Mouse (Mus musculus): ENCODE data around the gene Tmem132a. TPM values are rescaled to one million over a fixed set of nuclear protein-coding genes. Genes with fewer than 3 reads are reported as not detected.

Tmem132a gene
- total and polyA plus RNA-seq, 3 experiments: not detected

- DNase-seq (ENCODE audit: low read depth, low spot score): no peak
- Histone ChIP-seq H3K9ac (ENCODE audit: control insufficient read depth, low read depth, low read length, poor library complexity, severe bottlenecking) (no peak overlapping the region), H3K4me1 (ENCODE audit: control insufficient read depth in 1 of 2, insufficient read depth in 2 of 2, low read length in 2 of 2) (peaks cover 0 to 9% of the 10 kb centered on the region in 2 experiments; a peak in 2 of 4 replicates), H3K4me3 (ENCODE audit: control insufficient read depth in 1 of 2, insufficient read depth in 1 of 2, low read depth in 2 of 2, low read length in 2 of 2) (no peak overlapping the region), H3K27ac (ENCODE audit: control insufficient read depth, low read depth, low read length) (no peak overlapping the region), H3K27me3 (ENCODE audit: control insufficient read depth in 1 of 2, insufficient read depth in 2 of 2, low read length in 2 of 2) (peaks cover 0 to 6% of the 10 kb centered on the region in 2 experiments; a peak in 2 of 4 replicates), H3K9me3 (replicated peaks; ENCODE audit: insufficient read depth, low read length) (no peaks in the 10 kb centered on the region), H3K79me2 (ENCODE audit: control insufficient read depth, insufficient read depth, low read length, poor library complexity) (no peaks in the 10 kb centered on the region), H3K36me3 (ENCODE audit: control insufficient read depth in 1 of 2, insufficient read depth in 2 of 2, low read length in 2 of 2) (peaks cover 0 to 4% of the 10 kb centered on the region in 2 experiments; a peak in 1 of 4 replicates)
- TF ChIP-seq MAX (IDR thresholded peaks at IDR 0.05; ENCODE audit: low read length): no peak
Observed at GRCm38 (mm10) chr19:10832030-10832429, 37.7 kb downstream of the Tmem132a start.

GRCm38 (mm10) chr19:10831424-10831823 is 38.3 kb downstream of the Tmem132a start:
- H3K27ac ChIP-seq (ENCODE audit: control insufficient read depth, low read depth, low read length): no peak overlapping the region
- TF ChIP-seq SMC3 (IDR thresholded peaks at IDR 0.05; ENCODE audit: low read depth, low read length): peak; percentile 68
- no peak for TF ChIP-seq ETS1 (IDR thresholded peaks at IDR 0.05; ENCODE audit: low read depth, low read length)
- TF ChIP-seq CTCF (IDR thresholded peaks at IDR 0.05 in 2 of 3, conservative IDR thresholded peaks at IDR 0.05 in 1 of 3; ENCODE audit: control insufficient read depth in 1 of 3, insufficient read depth in 1 of 3, low read depth in 2 of 3, low read length in 3 of 3, poor library complexity in 1 of 3, severe bottlenecking in 1 of 3): peak; percentile 50 to 87 (median 78)
- no peak for TF ChIP-seq MEF2A (IDR thresholded peaks at IDR 0.05; ENCODE audit: extremely low read depth, insufficient replicate concordance, low read depth, low read length, poor library complexity, severe bottlenecking)
- TF ChIP-seq UBTF (IDR thresholded peaks at IDR 0.05; ENCODE audit: borderline replicate concordance, insufficient read depth, low read depth, low read length): no peak
- TF ChIP-seq GATA1 (IDR thresholded peaks at IDR 0.05; ENCODE audit: low read depth, low read length): 0 out of 2 replicates have a peak, but pooled peaks have one; percentile 7
- TF ChIP-seq RAD21 (IDR thresholded peaks at IDR 0.05; ENCODE audit: low read depth, low read length): peak; percentile 68
- H3K9me3 ChIP-seq (replicated peaks; ENCODE audit: insufficient read depth, low read length): no peaks in the 10 kb centered on the region
- peaks cover 0 to 7% of the 10 kb centered on the region in 2 experiments; a peak in 2 of 4 replicates for H3K27me3 ChIP-seq (ENCODE audit: control insufficient read depth in 1 of 2, insufficient read depth in 2 of 2, low read length in 2 of 2)
- no peak overlapping the region for H3K4me3 ChIP-seq (ENCODE audit: control insufficient read depth in 1 of 2, insufficient read depth in 1 of 2, low read depth in 2 of 2, low read length in 2 of 2)
- DNase-seq (ENCODE audit: low read depth, low spot score): peak; percentile 69
- H3K79me2 ChIP-seq (ENCODE audit: control insufficient read depth, insufficient read depth, low read length, poor library complexity): no peaks in the 10 kb centered on the region
- peaks cover 0 to 9% of the 10 kb centered on the region in 2 experiments; a peak in 2 of 4 replicates for H3K4me1 ChIP-seq (ENCODE audit: control insufficient read depth in 1 of 2, insufficient read depth in 2 of 2, low read length in 2 of 2)
- H3K36me3 ChIP-seq (ENCODE audit: control insufficient read depth in 1 of 2, insufficient read depth in 2 of 2, low read length in 2 of 2): peaks cover 0 to 4% of the 10 kb centered on the region in 2 experiments; a peak in 1 of 4 replicates
- no peak overlapping the region for H3K9ac ChIP-seq (ENCODE audit: control insufficient read depth, low read depth, low read length, poor library complexity, severe bottlenecking)

- Histone ChIP-seq H3K9ac (ENCODE audit: control insufficient read depth, low read depth, low read length, poor library complexity, severe bottlenecking) (no peak within 1 kb of the TSS), H3K9me3 (replicated peaks; ENCODE audit: insufficient read depth, low read length) (no peaks in the 10 kb centered on the region), H3K36me3 (ENCODE audit: control insufficient read depth in 1 of 2, insufficient read depth in 2 of 2, low read length in 2 of 2) (peaks cover 0 to 4% of the 10 kb centered on the region in 2 experiments; a peak in 1 of 4 replicates), H3K4me3 (ENCODE audit: control insufficient read depth in 1 of 2, insufficient read depth in 1 of 2, low read depth in 2 of 2, low read length in 2 of 2) (no peak within 1 kb of the TSS), H3K79me2 (ENCODE audit: control insufficient read depth, insufficient read depth, low read length, poor library complexity) (no peaks in the 10 kb centered on the region), H3K27ac (ENCODE audit: control insufficient read depth, low read depth, low read length) (no peak within 1 kb of the TSS), H3K4me1 (ENCODE audit: control insufficient read depth in 1 of 2, insufficient read depth in 2 of 2, low read length in 2 of 2) (peaks cover 0 to 9% of the 10 kb centered on the region in 2 experiments; a peak in 2 of 4 replicates), H3K27me3 (ENCODE audit: control insufficient read depth in 1 of 2, insufficient read depth in 2 of 2, low read length in 2 of 2) (peaks cover 2 to 9% of the 10 kb centered on the region in 2 experiments; a peak in 3 of 4 replicates)
- DNase-seq (ENCODE audit: low read depth, low spot score): no peak
- TF ChIP-seq MAZ (IDR thresholded peaks at IDR 0.05; ENCODE audit: low read depth, low read length): no peak
- no peak for TF ChIP-seq MXI1 (IDR thresholded peaks at IDR 0.05; ENCODE audit: low read depth, low read length)
- no peak for TF ChIP-seq GATA1 (IDR thresholded peaks at IDR 0.05; ENCODE audit: low read depth, low read length)
- no peak for TF ChIP-seq USF1 (IDR thresholded peaks at IDR 0.05; ENCODE audit: low read depth, low read length)
- TF ChIP-seq KAT2A (conservative IDR thresholded peaks at IDR 0.05; ENCODE audit: low read depth, low read length): no peak
- TF ChIP-seq ZKSCAN1 (IDR thresholded peaks at IDR 0.05; ENCODE audit: low read depth, low read length): no peak
- TF ChIP-seq TBP (IDR thresholded peaks at IDR 0.05; ENCODE audit: low read depth, low read length): no peak
- TF ChIP-seq BHLHE40 (IDR thresholded peaks at IDR 0.05; ENCODE audit: borderline replicate concordance, low read depth, low read length): no peak
- no peak for TF ChIP-seq UBTF (IDR thresholded peaks at IDR 0.05; ENCODE audit: borderline replicate concordance, insufficient read depth, low read depth, low read length)
- no peak for TF ChIP-seq RAD21 (IDR thresholded peaks at IDR 0.05; ENCODE audit: low read depth, low read length)
- TF ChIP-seq MYC (IDR thresholded peaks at IDR 0.05; ENCODE audit: low read depth, low read length): no peak
- TF ChIP-seq CTCF (IDR thresholded peaks at IDR 0.05 in 2 of 3, conservative IDR thresholded peaks at IDR 0.05 in 1 of 3; ENCODE audit: control insufficient read depth in 1 of 3, insufficient read depth in 1 of 3, low read depth in 2 of 3, low read length in 3 of 3, poor library complexity in 1 of 3, severe bottlenecking in 1 of 3): no peak
- TF ChIP-seq NRF1 (IDR thresholded peaks at IDR 0.05; ENCODE audit: insufficient read depth, low read depth, low read length, poor library complexity, severe bottlenecking): no peak
- TF ChIP-seq POLR2AphosphoS5 (IDR thresholded peaks at IDR 0.05; ENCODE audit: borderline replicate concordance, low read depth, low read length): no peak
- no peak for TF ChIP-seq ELF1 (IDR thresholded peaks at IDR 0.05; ENCODE audit: low read depth, low read length)
Observed at GRCm38 (mm10) chr19:10829436-10830175, 40.1 kb downstream of the Tmem132a start, which contains the start of gene Cd6. Cd6 (minus strand) TSS chr19:10830058.

All from MEL (cell line).